Mouse (Mus musculus): ENCODE data around the gene Arhgap15.

GRCm38 (mm10) chr2:44142611-44143010 lies 394.0 kb downstream of the Arhgap15 start:
- TF ChIP-seq ZC3H11A (IDR thresholded peaks at IDR 0.05; ENCODE audit: borderline replicate concordance, low read depth, low read length) (no peak), MAFK (IDR thresholded peaks at IDR 0.05; ENCODE audit: insufficient read depth, low read depth, low read length) (no peak)
